Mouse (Mus musculus): ENCODE data around the gene Cckar. TPM values are rescaled to one million over a fixed set of nuclear protein-coding genes. Genes with fewer than 3 reads are reported as not detected.

Cckar gene
- polyA plus RNA-seq (2014; fragmentation: Illumina TruSeq; extraction: RNeasy Lipid Tissue Mini Kit (QIAGEN cat#74804); ENCODE audit: low read depth, low replicate concordance) = 3.0 TPM

DNA sequence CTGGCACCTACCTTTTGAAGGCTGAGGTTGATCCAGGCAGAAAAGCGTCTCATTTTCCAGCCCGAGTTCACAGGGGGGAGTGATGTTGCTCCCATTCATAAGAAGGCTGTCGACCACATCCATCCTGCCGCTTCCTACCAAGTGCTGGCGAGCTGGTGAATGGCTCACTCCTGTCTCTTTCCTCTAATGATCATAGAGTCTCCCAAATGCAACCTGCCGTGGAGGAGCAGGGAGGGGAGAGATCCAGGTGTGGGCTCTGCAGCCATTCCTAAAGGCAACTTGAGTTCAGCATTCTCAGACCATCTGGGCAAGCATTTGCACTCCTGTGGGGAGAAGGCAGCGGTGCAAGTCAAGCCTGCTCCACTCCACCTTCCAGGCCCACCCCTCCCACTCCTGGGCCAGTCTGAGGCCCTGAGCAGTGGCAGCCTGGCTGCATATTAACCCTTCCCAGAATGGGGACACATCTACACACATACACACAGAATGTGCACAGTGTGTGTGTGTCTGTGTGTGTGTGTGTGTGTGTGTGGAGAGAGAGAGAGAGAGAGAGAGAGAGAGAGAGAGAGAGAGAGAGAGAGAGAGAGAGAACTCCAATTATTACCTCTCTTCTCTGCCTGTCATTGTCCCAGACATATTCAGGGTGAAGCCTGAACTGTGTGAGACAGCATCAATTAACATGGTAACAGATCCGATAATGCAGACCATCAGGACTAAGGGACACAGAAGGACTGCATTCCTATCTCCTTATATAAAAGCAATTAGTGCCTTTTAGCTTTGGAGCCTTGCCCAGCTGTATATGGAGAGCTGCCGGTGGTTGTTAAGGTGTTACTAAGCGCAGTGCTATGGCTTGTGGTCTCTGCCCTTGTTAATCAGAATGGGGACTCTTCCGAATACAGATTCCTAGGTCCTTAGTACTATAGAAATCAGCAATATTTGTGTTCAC, at the start of gene Cckar:
TSS of gene Cckar (minus strand) at position 471 of the 943 bp plus-strand sequence.

Other genes with a start within 250 kb of the Cckar start
- 85.8 TPM for gene Rbpj, start 241.6 kb downstream of the Cckar start, polyA plus RNA-seq (2014; fragmentation: Illumina TruSeq; extraction: RNeasy Lipid Tissue Mini Kit (QIAGEN cat#74804); ENCODE audit: low read depth, low replicate concordance)
- 77.5 TPM for gene Tbc1d19, start 101.9 kb upstream of the Cckar start, polyA plus RNA-seq (2014; fragmentation: Illumina TruSeq; extraction: RNeasy Lipid Tissue Mini Kit (QIAGEN cat#74804); ENCODE audit: low read depth, low replicate concordance)